Mouse (Mus musculus) midbrain, embryonic 12.5 days (tissue): ENCODE data around the gene Zfp933. TPM values are rescaled to one million over a fixed set of nuclear protein-coding genes. Genes with fewer than 3 reads are reported as not detected.
A peak's percentile ranks its signal among the peaks of the same experiment; 100 is the strongest.
"Not testable (repeated sequence)": the region's sequence is repeated elsewhere in the genome, so short reads cannot be mapped to it uniquely, and the experiment has no call there.

ENCODE experiments used
- ATAC-seq: fragments of 200-750 bp; cut with Nextera tagmentation; 2 replicates; pipeline ENCODE4 v1.8.0; 2017; ENCODE audit warnings: low read depth, moderate TSS enrichment, moderate library complexity; ENCODE audit not compliant: low FRiP score
- H3K27ac ChIP-seq: fragments of 300-500 bp; sonication (generic); replicated peaks from 2 replicates; pipeline ENCODE4 v1.5.1; 2016; ENCODE audit warnings: mild to moderate bottlenecking
- H3K27me3 ChIP-seq: fragments of 300-500 bp; sonication (generic); 2 replicates; pipeline ENCODE4 v1.6.1; 2016; ENCODE audit warnings: mild to moderate bottlenecking
- H3K36me3 ChIP-seq: fragments of 300-500 bp; sonication (generic); 2 replicates; pipeline ENCODE4 v1.6.1; 2016
- H3K4me1 ChIP-seq: fragments of 300-500 bp; sonication (generic); 2 replicates; pipeline ENCODE4 v1.6.1; 2016
- H3K4me2 ChIP-seq: fragments of 300-500 bp; sonication (generic); replicated peaks from 2 replicates; pipeline ENCODE4 v1.6.1; 2016; ENCODE audit warnings: mild to moderate bottlenecking, moderate library complexity
- H3K4me3 ChIP-seq: fragments of 300-500 bp; sonication (generic); 2 replicates; pipeline ENCODE4 v1.5.1; 2016; ENCODE audit warnings: mild to moderate bottlenecking
- H3K9ac ChIP-seq: fragments of 300-500 bp; sonication (generic); replicated peaks from 2 replicates; pipeline ENCODE4 v1.6.1; 2016; ENCODE audit warnings: mild to moderate bottlenecking, moderate library complexity
- H3K9me3 ChIP-seq: fragments of 300-500 bp; sonication (generic); 2 replicates; pipeline ENCODE4 v1.6.1; 2016; ENCODE audit warnings: mild to moderate bottlenecking
- WGBS: fragments of 180-500 bp; shearing (Covaris S2); methylation state at CpG from one replicate; pipeline ENCODE4 v1.1.7; 2016; 5-methylcytosine and 5-hydroxymethylcytosine counted together
- polyA plus RNA-seq: library from polyadenylated mRNA; unstranded; fragments of >200 nt; fragmentation: Nextera tagmentation; extraction: Ambion mirVana; gene quantifications from 2 replicates; pipeline ENCODE4 v1.2.1, GENCODE M21; 2016

The Zfp933 gene
- polyA plus RNA-seq, 1 experiment from 2014 or later: 4.9 TPM

GRCm38 (mm10) chr4:147879456-147879855 is 31.3 kb upstream of the Zfp933 start:
- H3K4me1 ChIP-seq: no peaks in the 10 kb centered on the region

GRCm38 (mm10) chr4:147878537-147878936 is 30.4 kb upstream of the Zfp933 start:
- H3K4me3 ChIP-seq: no peak overlapping the region
- H3K9ac ChIP-seq: no peak overlapping the region
- H3K4me2 ChIP-seq: no peak overlapping the region
- WGBS: 95% methylated on average over 9 of the region's 9 CpGs
- H3K27me3 ChIP-seq: no peaks in the 10 kb centered on the region
- no peaks in the 10 kb centered on the region for H3K9me3 ChIP-seq
- peaks cover 96% of the 10 kb centered on the region for H3K36me3 ChIP-seq
- no peak for ATAC-seq
- H3K4me1 ChIP-seq: no peaks in the 10 kb centered on the region
- no peak overlapping the region for H3K27ac ChIP-seq

More at GRCm38 (mm10) chr4:147879456-147879855, 31.3 kb upstream of the Zfp933 start:
- Histone ChIP-seq H3K9me3 (no peaks in the 10 kb centered on the region), H3K4me3 (no peak overlapping the region), H3K36me3 (peaks cover 94% of the 10 kb centered on the region), H3K9ac (no peak overlapping the region), H3K27me3 (no peaks in the 10 kb centered on the region), H3K4me2 (no peak overlapping the region), H3K27ac (no peak overlapping the region)
- WGBS: 77% methylated on average over 2 of the region's 2 CpGs
- ATAC-seq: no peak

- ATAC-seq: no peak
- WGBS: 95% methylated on average over 4 of the region's 4 CpGs
Observed at GRCm38 (mm10) chr4:147875852-147876575, 27.8 kb upstream of the Zfp933 start.

GRCm38 (mm10) chr4:147869238-147869637 is 21.1 kb upstream of the Zfp933 start:
- H3K9me3 ChIP-seq: no peaks in the 10 kb centered on the region
- H3K4me2 ChIP-seq: peak overlapping the region; percentile 88
- 10% methylated on average over 5 of the region's 5 CpGs for WGBS
- H3K4me3 ChIP-seq: peak overlapping the region; percentile 67
- peaks cover 24% of the 10 kb centered on the region for H3K4me1 ChIP-seq
- H3K27me3 ChIP-seq: no peaks in the 10 kb centered on the region
- peak overlapping the region; percentile 73 for H3K9ac ChIP-seq
- 0 out of 2 replicates have a peak overlapping the region, but pooled peaks have one; percentile 25 for H3K27ac ChIP-seq
- no peak for ATAC-seq
- H3K36me3 ChIP-seq: peaks cover 49% of the 10 kb centered on the region

More at GRCm38 (mm10) chr4:147875852-147876575, 27.8 kb upstream of the Zfp933 start:
- Histone ChIP-seq H3K4me2 (no peak overlapping the region), H3K9ac (no peak overlapping the region), H3K4me1 (no peaks in the 10 kb centered on the region), H3K27me3 (no peaks in the 10 kb centered on the region), H3K4me3 (no peak overlapping the region), H3K9me3 (no peaks in the 10 kb centered on the region), H3K27ac (no peak overlapping the region), H3K36me3 (peaks cover 93% of the 10 kb centered on the region)

- peak within 1 kb of the TSS; percentile 79 for H3K27ac ChIP-seq
- peak within 1 kb of the TSS; percentile 67 for H3K4me3 ChIP-seq
- peaks cover 24% of the 10 kb centered on the region for H3K4me1 ChIP-seq
- peak within 1 kb of the TSS; percentile 73 for H3K9ac ChIP-seq
- peaks cover 45% of the 10 kb centered on the region for H3K36me3 ChIP-seq
- peak within 1 kb of the TSS; percentile 88 for H3K4me2 ChIP-seq
- under 1% methylated on average over 30 of the region's 30 CpGs for WGBS
- no peaks in the 10 kb centered on the region for H3K27me3 ChIP-seq
- peak; percentile 99 for ATAC-seq
- no peaks in the 10 kb centered on the region for H3K9me3 ChIP-seq
Observed at GRCm38 (mm10) chr4:147868450-147869031, 20.4 kb upstream of the Zfp933 start, which contains the start of the genes Miip and Fv1. Gene Miip (minus strand): TSS chr4:147868816. Gene Fv1 (plus strand): TSS chr4:147868979.

- peak overlapping the region; percentile 67 for H3K9ac ChIP-seq
- WGBS: 6% methylated on average over 22 of the region's 22 CpGs
- H3K27ac ChIP-seq: peak overlapping the region; percentile 79
- ATAC-seq: no peak
- peaks cover 24% of the 10 kb centered on the region for H3K4me1 ChIP-seq
- H3K4me3 ChIP-seq: peak overlapping the region; percentile 67
- H3K27me3 ChIP-seq: no peaks in the 10 kb centered on the region
- H3K36me3 ChIP-seq: peaks cover 45% of the 10 kb centered on the region
- H3K4me2 ChIP-seq: peak overlapping the region; percentile 60
- H3K9me3 ChIP-seq: no peaks in the 10 kb centered on the region
Observed at GRCm38 (mm10) chr4:147867563-147868449, 19.6 kb upstream of the Zfp933 start.

- not testable (repeated sequence) for H3K27me3 ChIP-seq, ATAC-seq, H3K4me3 ChIP-seq, H3K4me2 ChIP-seq, H3K27ac ChIP-seq, H3K9me3 ChIP-seq, H3K9ac ChIP-seq
- Histone ChIP-seq H3K36me3 (peaks cover 45% of the 10 kb centered on the region), H3K4me1 (peaks cover 24% of the 10 kb centered on the region)
- WGBS: 61% methylated on average over 3 of the region's 3 CpGs
Observed at GRCm38 (mm10) chr4:147866793-147867192, 18.6 kb upstream of the Zfp933 start.

- Histone ChIP-seq H3K4me1 (peaks cover 24% of the 10 kb centered on the region), H3K36me3 (peaks cover 47% of the 10 kb centered on the region), H3K27me3 (no peaks in the 10 kb centered on the region), H3K27ac (no peak overlapping the region), H3K4me2 (no peak overlapping the region), H3K9me3 (no peaks in the 10 kb centered on the region), H3K4me3 (no peak overlapping the region), H3K9ac (no peak overlapping the region)
- no peak for ATAC-seq
- WGBS: 97% methylated on average over 9 of the region's 9 CpGs
Observed at GRCm38 (mm10) chr4:147866056-147866455, 17.9 kb upstream of the Zfp933 start.

- ATAC-seq: no peak
- H3K27me3 ChIP-seq: no peaks in the 10 kb centered on the region
- peaks cover 24% of the 10 kb centered on the region for H3K4me1 ChIP-seq
- H3K4me2 ChIP-seq: no peak overlapping the region
- H3K9ac ChIP-seq: no peak overlapping the region
- no peak overlapping the region for H3K4me3 ChIP-seq
- 96% methylated on average over 6 of the region's 6 CpGs for WGBS
- peaks cover 49% of the 10 kb centered on the region for H3K36me3 ChIP-seq
- H3K27ac ChIP-seq: no peak overlapping the region
- no peaks in the 10 kb centered on the region for H3K9me3 ChIP-seq
Observed at GRCm38 (mm10) chr4:147865651-147866050, 17.5 kb upstream of the Zfp933 start.

GRCm38 (mm10) chr4:147862051-147862450 is 13.9 kb upstream of the Zfp933 start:
- no peak for ATAC-seq
- H3K27ac ChIP-seq: no peak overlapping the region
- no peak overlapping the region for H3K4me2 ChIP-seq
- H3K9ac ChIP-seq: no peak overlapping the region
- 96% methylated on average over 3 of the region's 3 CpGs for WGBS
- no peak overlapping the region for H3K4me3 ChIP-seq
- H3K36me3 ChIP-seq: peaks cover 55% of the 10 kb centered on the region
- no peaks in the 10 kb centered on the region for H3K9me3 ChIP-seq
- H3K4me1 ChIP-seq: no peaks in the 10 kb centered on the region
- H3K27me3 ChIP-seq: no peaks in the 10 kb centered on the region

GRCm38 (mm10) chr4:147850776-147851175 is 2.6 kb upstream of the Zfp933 start:
- Histone ChIP-seq H3K36me3 (no peaks in the 10 kb centered on the region), H3K9me3 (no peaks in the 10 kb centered on the region), H3K27ac (no peak overlapping the region), H3K4me3 (no peak overlapping the region), H3K4me1 (peaks cover 11% of the 10 kb centered on the region), H3K4me2 (no peak overlapping the region), H3K9ac (no peak overlapping the region), H3K27me3 (no peaks in the 10 kb centered on the region)
- no peak for ATAC-seq
- WGBS: 87% methylated on average over 2 of the region's 2 CpGs
